ENCODE assay signal across 8 mouse cellular contexts in genomic region chr19:32905901-32906431, GRCm38 (mm10).
DNase-seq lines count a peak whose midpoint lies in the region; ATAC-seq and TF ChIP-seq lines count a peak whose summit lies in the region.

No protein-coding gene starts in this region.

- ATAC-seq in hematopoietic stem cell, adult 5-6 weeks (replicated peaks in 1 of 2; ENCODE audit: insufficient read depth in 1 of 2, low FRiP score in 2 of 2, low TSS enrichment in 1 of 2, low read depth in 1 of 2, poor library complexity in 2 of 2, severe bottlenecking in 2 of 2): peak; percentile 23 to 54; a peak in 2 of 4 replicates
- peak; percentile 35 for ATAC-seq in megakaryocyte progenitor cell, adult 5-6 weeks (replicated peaks; ENCODE audit: poor library complexity)

- peak overlapping the region; percentile 48 to 73 for H3K4me3 ChIP-seq in MEL (ENCODE audit: control insufficient read depth in 1 of 2, insufficient read depth in 1 of 2, low read depth in 2 of 2, low read length in 2 of 2)
- no peak overlapping the region for H3K4me3 ChIP-seq in midbrain, embryonic 10.5 days

- no peaks in the 10 kb centered on the region for H3K9me3 ChIP-seq in MEL (replicated peaks; ENCODE audit: insufficient read depth, low read length)
- no peaks in the 10 kb centered on the region for H3K9me3 ChIP-seq in midbrain, embryonic 10.5 days (replicated peaks)

- H3K9ac ChIP-seq in MEL (ENCODE audit: control insufficient read depth, low read depth, low read length, poor library complexity, severe bottlenecking): peak overlapping the region; percentile 59

- no peaks in the 10 kb centered on the region for H3K27me3 ChIP-seq in MEL (ENCODE audit: control insufficient read depth in 1 of 2, insufficient read depth in 2 of 2, low read length in 2 of 2)
- H3K27me3 ChIP-seq in midbrain, embryonic 10.5 days (ENCODE audit: low read depth, poor library complexity, severe bottlenecking): peaks cover 19% of the 10 kb centered on the region; the same call in 1 of the 2 replicates

- WGBS in midbrain, embryonic 10.5 days: 80% methylated on average over 8 of the region's 8 CpGs

- TF ChIP-seq POLR2A in MEL (IDR thresholded peaks at IDR 0.05; ENCODE audit: control insufficient read depth in 1 of 2, insufficient read depth in 1 of 2, low read depth in 1 of 2, low read length in 2 of 2, poor library complexity in 1 of 2): peak in 1 of 2 experiments; percentile 53; a peak in 2 of 4 replicates

- no peak for TF ChIP-seq CTCF in MEL (IDR thresholded peaks at IDR 0.05 in 2 of 3, conservative IDR thresholded peaks at IDR 0.05 in 1 of 3; ENCODE audit: control insufficient read depth in 1 of 3, insufficient read depth in 1 of 3, low read depth in 2 of 3, low read length in 3 of 3, poor library complexity in 1 of 3, severe bottlenecking in 1 of 3)

- peak; percentile 87 for DNase-seq in 416B (ENCODE audit: low read depth)
- peak; percentile 89 for DNase-seq in MEL (ENCODE audit: low read depth, low spot score)
- no peak for DNase-seq in cerebellum, adult 18-20 months
- DNase-seq in right cerebral cortex, adult 2 months (ENCODE audit: low spot score in 2 of 2): no peak
- DNase-seq in midbrain, embryonic 10.5 days (ENCODE audit: low spot score): no peak
- no peak for DNase-seq in frontal cortex, postnatal 25 days (ENCODE audit: low spot score in 2 of 2)

- H3K79me2 ChIP-seq in MEL (ENCODE audit: control insufficient read depth, insufficient read depth, low read length, poor library complexity): no peaks in the 10 kb centered on the region

- TF ChIP-seq RAD21 in MEL (IDR thresholded peaks at IDR 0.05; ENCODE audit: low read depth, low read length): no peak

- peaks cover 3 to 12% of the 10 kb centered on the region in 2 experiments for H3K4me1 ChIP-seq in MEL (ENCODE audit: control insufficient read depth in 1 of 2, insufficient read depth in 2 of 2, low read length in 2 of 2)
- peaks cover 43% of the 10 kb centered on the region for H3K4me1 ChIP-seq in midbrain, embryonic 10.5 days

- H3K36me3 ChIP-seq in MEL (ENCODE audit: control insufficient read depth in 1 of 2, insufficient read depth in 2 of 2, low read length in 2 of 2): peaks cover 0 to 16% of the 10 kb centered on the region in 2 experiments; a peak in 2 of 4 replicates
- no peaks in the 10 kb centered on the region for H3K36me3 ChIP-seq in midbrain, embryonic 10.5 days

- peak overlapping the region; percentile 89 for H3K27ac ChIP-seq in MEL (ENCODE audit: control insufficient read depth, low read depth, low read length)
- no peak overlapping the region for H3K27ac ChIP-seq in midbrain, embryonic 10.5 days (replicated peaks)

- peak; percentile 53 to 64; a peak in 3 of 4 replicates for TF ChIP-seq EP300 in MEL (IDR thresholded peaks at IDR 0.05; ENCODE audit: low read depth in 1 of 2, low read length in 2 of 2)

TF ChIP-seq in MEL, 35 proteins besides CTCF, POLR2A, EP300 and RAD21:
- TF ChIP-seq CHD1 (IDR thresholded peaks at IDR 0.05; ENCODE audit: low read depth, low read length) (no peak), SMC3 (IDR thresholded peaks at IDR 0.05; ENCODE audit: low read depth, low read length) (no peak), NELFE (IDR thresholded peaks at IDR 0.05; ENCODE audit: low read depth, low read length) (peak; percentile 54; the same call in 1 of the 2 replicates), ZC3H11A (IDR thresholded peaks at IDR 0.05; ENCODE audit: low read depth, low read length) (no peak), USF1 (IDR thresholded peaks at IDR 0.05; ENCODE audit: low read depth, low read length) (no peak), ELF1 (IDR thresholded peaks at IDR 0.05; ENCODE audit: low read depth, low read length) (peak; percentile 87), UBTF (IDR thresholded peaks at IDR 0.05; ENCODE audit: borderline replicate concordance, insufficient read depth, low read depth, low read length) (no peak), JUND (IDR thresholded peaks at IDR 0.05; ENCODE audit: low read depth, low read length) (peak; percentile 33; the same call in 1 of the 2 replicates), TBP (IDR thresholded peaks at IDR 0.05; ENCODE audit: low read depth, low read length) (peak; percentile 64; the same call in 1 of the 2 replicates), BHLHE40 (IDR thresholded peaks at IDR 0.05; ENCODE audit: borderline replicate concordance, low read depth, low read length) (no peak; the same call in 1 of the 2 replicates), MEF2A (IDR thresholded peaks at IDR 0.05; ENCODE audit: extremely low read depth, insufficient replicate concordance, low read depth, low read length, poor library complexity, severe bottlenecking) (no peak), HCFC1 (IDR thresholded peaks at IDR 0.05; ENCODE audit: low read depth, low read length) (peak; percentile 61), TAL1 (IDR thresholded peaks at IDR 0.05; ENCODE audit: low read length) (no peak), RCOR1 (IDR thresholded peaks at IDR 0.05; ENCODE audit: low read depth, low read length) (no peak; the same call in 1 of the 2 replicates), ZMIZ1 (IDR thresholded peaks at IDR 0.05; ENCODE audit: low read depth, low read length) (no peak), MYB (IDR thresholded peaks at IDR 0.05; ENCODE audit: low read depth, low read length) (peak; percentile 46), MAZ (IDR thresholded peaks at IDR 0.05; ENCODE audit: low read depth, low read length) (no peak), KAT2A (conservative IDR thresholded peaks at IDR 0.05; ENCODE audit: low read depth, low read length) (no peak; the same call in 1 of the 2 replicates), GATA1 (IDR thresholded peaks at IDR 0.05; ENCODE audit: low read depth, low read length) (peak; percentile 67; the same call in 1 of the 2 replicates), CHD2 (IDR thresholded peaks at IDR 0.05; ENCODE audit: low read length) (no peak), SIN3A (IDR thresholded peaks at IDR 0.05; ENCODE audit: low read length) (peak; percentile 70), GABPA (IDR thresholded peaks at IDR 0.05; ENCODE audit: low read depth, low read length) (0 out of 2 replicates have a peak, but pooled peaks have one; percentile 26), NRF1 (IDR thresholded peaks at IDR 0.05; ENCODE audit: insufficient read depth, low read depth, low read length, poor library complexity, severe bottlenecking) (no peak), MAFK (IDR thresholded peaks at IDR 0.05; ENCODE audit: borderline replicate concordance, low read depth, low read length) (0 out of 2 replicates have a peak, but pooled peaks have one; percentile 7), ZKSCAN1 (IDR thresholded peaks at IDR 0.05; ENCODE audit: low read depth, low read length) (no peak; the same call in 1 of the 2 replicates), ETS1 (IDR thresholded peaks at IDR 0.05; ENCODE audit: low read depth, low read length) (peak; percentile 69), MAX (IDR thresholded peaks at IDR 0.05; ENCODE audit: low read length) (no peak; the same call in 1 of the 2 replicates), MXI1 (IDR thresholded peaks at IDR 0.05; ENCODE audit: low read depth, low read length) (no peak; the same call in 1 of the 2 replicates), E2F4 (IDR thresholded peaks at IDR 0.05; ENCODE audit: borderline replicate concordance, low read depth, low read length) (no peak), USF2 (IDR thresholded peaks at IDR 0.05; ENCODE audit: borderline replicate concordance in 1 of 2, insufficient read depth in 1 of 2, low read depth in 1 of 2, low read length in 2 of 2) (no peak), TCF12 (IDR thresholded peaks at IDR 0.05; ENCODE audit: low read depth, low read length) (no peak), ZNF384 (IDR thresholded peaks at IDR 0.05; ENCODE audit: low read depth, low read length) (peak; percentile 92), POLR2AphosphoS5 (IDR thresholded peaks at IDR 0.05; ENCODE audit: borderline replicate concordance, low read depth, low read length) (no peak), MYC (IDR thresholded peaks at IDR 0.05; ENCODE audit: low read depth, low read length) (no peak; the same call in 1 of the 2 replicates), POLR2AphosphoS2 (IDR thresholded peaks at IDR 0.05; ENCODE audit: low read length) (no peak)

Comparison
In these comparisons a context has a peak if more than half of its experiments do, and no peak if none do; other contexts are left out.
1. DNase-seq: peak in 416B (single experiment) and MEL (single experiment); none in cerebellum, adult 18-20 months (0 of 2), right cerebral cortex, adult 2 months (0 of 2), midbrain, embryonic 10.5 days (single experiment) and frontal cortex, postnatal 25 days (0 of 2).